Mouse (Mus musculus): ENCODE measurements around the gene Rhcg. TPM values are rescaled to one million over a fixed set of nuclear protein-coding genes. Genes with fewer than 3 reads are reported as not detected.

The Rhcg gene
- polyA plus RNA-seq, 1 experiment: 0.08 TPM

DNA sequence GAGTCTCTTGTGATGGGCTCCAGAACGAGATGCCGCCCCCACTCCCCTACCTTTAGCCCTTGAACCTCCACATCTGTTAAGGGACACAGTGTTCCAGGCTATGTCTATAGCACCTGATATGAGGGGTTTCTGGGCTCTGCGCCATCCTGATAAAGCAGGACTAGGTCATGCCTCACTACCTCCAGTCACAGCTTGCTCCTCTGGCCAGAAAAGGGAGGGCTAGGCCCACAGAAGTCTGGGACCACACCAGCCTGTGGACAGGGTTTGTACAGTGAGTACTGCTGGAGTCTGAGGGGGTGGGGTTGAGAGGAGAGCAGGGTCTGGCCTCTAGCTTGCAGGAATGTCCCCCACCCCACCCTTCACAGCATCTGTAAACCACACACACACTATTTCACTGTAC, 29.8 kb upstream of the Rhcg start:
- TF ChIP-seq GATA1 (IDR thresholded peaks at IDR 0.05; ENCODE audit: low read length) (no peak), TAL1 (IDR thresholded peaks at IDR 0.05; ENCODE audit: low read length) (no peak)
- H3K4me1 ChIP-seq (ENCODE audit: control insufficient read depth): no peaks in the 10 kb centered on the region
- H3K36me3 ChIP-seq (ENCODE audit: control insufficient read depth): no peaks in the 10 kb centered on the region
- H3K27me3 ChIP-seq (ENCODE audit: control insufficient read depth): 0 out of 2 replicates have a peak, but pooled peaks cover 2% of the 10 kb centered on the region
- H3K9me3 ChIP-seq (ENCODE audit: control insufficient read depth, low read length): no peaks in the 10 kb centered on the region
- no peak overlapping the region for H3K4me3 ChIP-seq (replicated peaks)

DNA sequence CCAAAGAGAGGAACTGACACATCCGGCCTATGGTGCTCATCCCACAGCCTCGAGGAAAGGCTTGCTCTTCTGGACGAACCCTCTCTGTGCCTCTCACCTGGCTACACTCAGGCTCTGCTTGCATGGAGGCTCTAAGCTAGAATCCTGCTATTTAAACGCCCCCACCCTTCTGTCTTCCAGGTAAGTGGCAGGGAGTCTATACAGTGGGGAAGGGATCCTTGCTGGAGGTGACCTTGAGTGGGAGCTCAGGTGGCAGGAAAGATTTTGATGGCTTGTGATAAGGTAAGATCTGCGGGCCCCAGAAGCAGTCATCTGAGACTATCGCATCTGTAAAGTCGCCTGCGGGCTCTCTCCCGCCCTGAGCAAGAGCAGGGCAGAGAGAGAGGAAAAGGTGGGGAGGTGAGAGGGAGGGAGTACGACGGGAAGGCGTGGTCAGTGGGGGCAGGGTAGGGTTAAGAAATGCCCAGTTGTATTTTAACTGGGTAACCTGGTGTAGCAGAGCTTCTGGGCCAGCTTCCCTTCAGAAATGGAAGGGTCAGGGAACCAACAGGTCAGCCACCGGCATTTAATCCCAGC, 14.4 kb upstream of the Rhcg start:
- Histone ChIP-seq H3K36me3 (ENCODE audit: control insufficient read depth) (no peaks in the 10 kb centered on the region), H3K4me1 (ENCODE audit: control insufficient read depth) (no peaks in the 10 kb centered on the region), H3K9me3 (ENCODE audit: control insufficient read depth, low read length) (no peaks in the 10 kb centered on the region), H3K4me3 (replicated peaks) (no peak overlapping the region), H3K27me3 (ENCODE audit: control insufficient read depth) (no peaks in the 10 kb centered on the region)
- TF ChIP-seq TAL1 (IDR thresholded peaks at IDR 0.05; ENCODE audit: low read length) (no peak), GATA1 (IDR thresholded peaks at IDR 0.05; ENCODE audit: low read length) (no peak)

DNA sequence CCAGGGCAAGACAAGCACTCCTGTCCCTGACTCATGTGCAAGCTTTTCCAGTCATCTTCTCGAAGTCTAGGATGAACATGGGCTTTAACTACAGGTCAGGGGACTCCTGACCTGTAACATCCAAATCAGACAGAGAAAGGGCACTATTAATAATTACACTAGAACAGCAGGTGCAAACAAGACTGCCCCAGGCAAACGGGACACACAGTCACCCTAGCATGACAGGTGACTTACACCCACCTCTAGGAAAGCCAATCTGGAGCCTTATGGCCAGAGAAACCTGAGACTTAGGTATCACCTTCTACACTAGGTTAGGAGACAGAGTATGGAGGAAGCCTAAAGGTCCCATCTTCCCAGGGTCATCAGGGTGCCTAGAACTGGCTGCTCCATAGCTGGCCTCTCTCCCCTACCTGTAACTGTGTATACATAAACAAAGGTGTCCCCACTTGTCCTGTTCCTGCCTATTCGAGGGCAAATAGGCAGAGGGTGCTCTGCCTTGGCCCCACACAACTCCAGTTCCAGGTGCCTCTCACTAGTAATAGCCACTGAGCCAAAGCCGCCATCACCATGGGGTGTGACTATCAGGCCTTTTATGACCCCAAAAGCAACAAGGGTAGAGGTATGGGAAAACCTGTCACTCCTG, 10.9 kb upstream of the Rhcg start:
- H3K4me3 ChIP-seq (replicated peaks): no peak overlapping the region
- H3K4me1 ChIP-seq (ENCODE audit: control insufficient read depth): no peaks in the 10 kb centered on the region
- no peaks in the 10 kb centered on the region for H3K36me3 ChIP-seq (ENCODE audit: control insufficient read depth)
- TF ChIP-seq GATA1 (IDR thresholded peaks at IDR 0.05; ENCODE audit: low read length) (no peak), TAL1 (IDR thresholded peaks at IDR 0.05; ENCODE audit: low read length) (no peak)
- no peaks in the 10 kb centered on the region for H3K27me3 ChIP-seq (ENCODE audit: control insufficient read depth)
- no peaks in the 10 kb centered on the region for H3K9me3 ChIP-seq (ENCODE audit: control insufficient read depth, low read length)

DNA sequence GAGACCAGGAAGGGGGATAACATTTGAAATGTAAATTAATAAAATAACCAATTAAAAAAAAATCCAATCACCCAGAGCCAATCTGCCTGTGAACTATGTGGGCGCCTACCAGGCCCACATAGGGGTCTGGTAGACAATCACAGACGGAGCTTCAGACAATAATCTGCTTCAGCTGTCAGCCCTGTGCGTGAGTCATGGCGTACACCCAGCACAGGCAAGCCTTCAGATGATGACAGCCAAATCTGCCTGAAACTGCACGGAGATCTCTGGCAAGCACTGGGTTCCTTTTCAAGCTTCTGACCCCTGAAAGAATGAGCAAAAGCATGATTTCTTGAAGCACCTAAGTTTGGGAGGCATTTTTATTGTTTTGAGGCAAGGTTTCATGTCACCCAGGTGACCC, 8.7 kb upstream of the Rhcg start:
- H3K4me3 ChIP-seq (replicated peaks): no peak overlapping the region
- no peaks in the 10 kb centered on the region for H3K9me3 ChIP-seq (ENCODE audit: control insufficient read depth, low read length)
- H3K36me3 ChIP-seq (ENCODE audit: control insufficient read depth): no peaks in the 10 kb centered on the region
- TF ChIP-seq TAL1 (IDR thresholded peaks at IDR 0.05; ENCODE audit: low read length) (no peak), GATA1 (IDR thresholded peaks at IDR 0.05; ENCODE audit: low read length) (no peak)
- H3K27me3 ChIP-seq (ENCODE audit: control insufficient read depth): no peaks in the 10 kb centered on the region
- H3K4me1 ChIP-seq (ENCODE audit: control insufficient read depth): no peaks in the 10 kb centered on the region

DNA sequence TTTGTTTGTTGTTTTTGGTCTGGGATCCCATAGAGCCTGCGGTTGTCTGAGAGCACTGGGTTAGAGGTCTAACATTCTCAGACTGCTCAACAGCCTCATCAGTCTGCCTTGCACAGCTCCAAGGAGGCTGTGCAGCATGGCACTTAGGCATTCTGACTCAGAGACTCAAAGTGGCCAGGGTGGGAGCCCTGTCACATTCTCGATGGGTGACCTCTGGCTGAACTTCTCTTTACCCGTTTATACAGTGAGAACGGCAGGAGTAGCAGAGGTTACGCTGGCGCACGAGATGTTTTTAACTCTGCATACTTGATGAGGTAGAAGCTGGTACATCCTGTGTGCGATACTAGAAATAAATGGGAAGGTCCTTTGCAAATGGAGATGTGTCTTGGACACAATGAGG, 5.6 kb upstream of the Rhcg start:
- no peak for TF ChIP-seq TAL1 (IDR thresholded peaks at IDR 0.05; ENCODE audit: low read length)
- TF ChIP-seq GATA1 (IDR thresholded peaks at IDR 0.05; ENCODE audit: low read length): no peak
- Histone ChIP-seq H3K4me3 (replicated peaks) (no peak overlapping the region), H3K27me3 (ENCODE audit: control insufficient read depth) (peaks cover 7% of the 10 kb centered on the region; the same call in 1 of the 2 replicates), H3K36me3 (ENCODE audit: control insufficient read depth) (no peaks in the 10 kb centered on the region), H3K9me3 (ENCODE audit: control insufficient read depth, low read length) (no peaks in the 10 kb centered on the region), H3K4me1 (ENCODE audit: control insufficient read depth) (no peaks in the 10 kb centered on the region)

DNA sequence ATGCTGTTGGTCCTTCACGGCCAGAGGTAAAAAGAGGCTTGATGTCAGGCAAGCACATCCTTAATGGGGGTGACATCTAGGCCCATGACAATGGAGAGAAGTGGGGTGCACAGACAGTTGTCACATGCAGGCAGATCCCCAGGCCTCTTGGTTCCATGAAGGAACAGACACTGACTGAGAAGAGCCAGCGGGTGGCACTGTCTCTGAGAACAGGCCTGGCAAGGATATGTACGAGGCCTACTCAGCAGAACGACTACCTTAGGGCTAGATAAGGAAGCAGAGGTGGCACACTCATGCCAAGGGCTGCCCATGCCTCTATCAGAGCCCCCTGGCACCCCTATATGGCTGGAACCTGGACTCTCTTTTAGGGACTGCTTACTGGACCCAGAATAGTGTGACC, 2.0 kb upstream of the Rhcg start:
- Histone ChIP-seq H3K9me3 (ENCODE audit: control insufficient read depth, low read length) (no peaks in the 10 kb centered on the region), H3K4me1 (ENCODE audit: control insufficient read depth) (no peaks in the 10 kb centered on the region), H3K36me3 (ENCODE audit: control insufficient read depth) (no peaks in the 10 kb centered on the region), H3K4me3 (replicated peaks) (no peak overlapping the region), H3K27me3 (ENCODE audit: control insufficient read depth) (peaks cover 28% of the 10 kb centered on the region)
- no peak for TF ChIP-seq TAL1 (IDR thresholded peaks at IDR 0.05; ENCODE audit: low read length)
- no peak for TF ChIP-seq GATA1 (IDR thresholded peaks at IDR 0.05; ENCODE audit: low read length)

DNA sequence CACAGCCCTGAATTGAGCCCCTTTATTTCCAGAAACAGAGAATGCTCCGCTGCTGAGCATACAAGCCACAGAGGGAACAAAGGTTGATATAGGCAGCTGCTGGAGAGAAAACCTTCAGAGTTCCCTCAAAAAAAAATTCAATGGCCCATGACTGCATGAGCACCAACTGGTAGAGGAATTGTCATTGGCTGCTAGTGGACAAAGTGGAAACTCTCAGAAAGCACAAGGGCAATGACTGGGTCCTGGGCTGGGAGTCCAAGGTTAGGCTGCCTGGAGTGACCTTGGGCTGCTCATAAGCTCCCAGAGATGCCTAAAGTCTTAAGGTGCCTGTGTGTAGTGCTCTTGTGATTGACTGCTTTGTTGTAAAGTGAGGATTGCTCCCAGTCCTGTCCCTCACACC, 1.5 kb downstream of the Rhcg start:
- H3K27me3 ChIP-seq (ENCODE audit: control insufficient read depth): peaks cover 28% of the 10 kb centered on the region
- TF ChIP-seq GATA1 (IDR thresholded peaks at IDR 0.05; ENCODE audit: low read length) (no peak), TAL1 (IDR thresholded peaks at IDR 0.05; ENCODE audit: low read length) (no peak)
- no peaks in the 10 kb centered on the region for H3K9me3 ChIP-seq (ENCODE audit: control insufficient read depth, low read length)
- no peak overlapping the region for H3K4me3 ChIP-seq (replicated peaks)
- no peaks in the 10 kb centered on the region for H3K36me3 ChIP-seq (ENCODE audit: control insufficient read depth)
- no peaks in the 10 kb centered on the region for H3K4me1 ChIP-seq (ENCODE audit: control insufficient read depth)

DNA sequence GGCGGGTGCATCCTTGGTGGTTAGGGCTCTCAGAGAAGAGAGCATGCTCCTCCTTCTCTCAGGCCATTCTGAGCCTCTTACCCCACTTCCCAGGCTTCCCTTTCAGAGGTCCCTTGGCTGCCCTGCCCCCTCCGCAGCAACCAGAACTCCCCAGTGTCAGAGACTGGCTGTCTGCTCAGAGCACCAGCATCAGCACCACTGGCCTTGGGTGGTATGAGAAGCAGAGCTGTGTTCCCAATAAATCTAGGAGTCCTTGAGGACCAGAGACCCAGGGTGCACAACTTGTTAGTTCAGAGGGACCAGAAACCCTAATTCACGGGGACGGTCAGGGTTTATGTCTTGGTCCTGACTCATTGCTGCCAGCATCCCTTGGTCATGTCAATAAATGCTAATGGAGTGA, 2.4 kb downstream of the Rhcg start:
- no peak overlapping the region for H3K4me3 ChIP-seq (replicated peaks)
- peaks cover 28% of the 10 kb centered on the region for H3K27me3 ChIP-seq (ENCODE audit: control insufficient read depth)
- no peaks in the 10 kb centered on the region for H3K9me3 ChIP-seq (ENCODE audit: control insufficient read depth, low read length)
- no peaks in the 10 kb centered on the region for H3K36me3 ChIP-seq (ENCODE audit: control insufficient read depth)
- TF ChIP-seq GATA1 (IDR thresholded peaks at IDR 0.05; ENCODE audit: low read length) (no peak), TAL1 (IDR thresholded peaks at IDR 0.05; ENCODE audit: low read length) (no peak)
- H3K4me1 ChIP-seq (ENCODE audit: control insufficient read depth): no peaks in the 10 kb centered on the region

DNA sequence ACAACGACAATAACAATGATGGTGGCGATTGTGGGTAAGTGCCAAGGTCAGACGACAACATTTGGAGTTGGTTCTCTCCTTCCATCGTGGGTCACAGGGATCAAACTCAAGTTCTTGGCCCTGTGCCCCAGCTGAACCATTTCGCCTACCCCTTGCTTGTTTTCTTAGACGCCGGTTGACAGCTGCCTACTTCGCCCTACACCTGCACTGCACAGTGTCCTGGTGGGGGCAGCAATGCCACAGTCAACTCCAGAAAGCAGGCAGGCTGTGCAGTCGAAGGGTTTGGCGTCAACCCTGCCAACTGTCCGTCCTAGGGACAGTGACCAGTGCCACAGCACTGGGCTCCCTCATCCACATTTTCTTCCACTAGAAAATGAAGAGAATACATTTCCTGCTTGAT, 4.1 kb downstream of the Rhcg start:
- TF ChIP-seq GATA1 (IDR thresholded peaks at IDR 0.05; ENCODE audit: low read length) (no peak), TAL1 (IDR thresholded peaks at IDR 0.05; ENCODE audit: low read length) (no peak)
- H3K27me3 ChIP-seq (ENCODE audit: control insufficient read depth): peaks cover 26% of the 10 kb centered on the region
- no peaks in the 10 kb centered on the region for H3K9me3 ChIP-seq (ENCODE audit: control insufficient read depth, low read length)
- no peaks in the 10 kb centered on the region for H3K4me1 ChIP-seq (ENCODE audit: control insufficient read depth)
- H3K4me3 ChIP-seq (replicated peaks): no peak overlapping the region
- no peaks in the 10 kb centered on the region for H3K36me3 ChIP-seq (ENCODE audit: control insufficient read depth)

DNA sequence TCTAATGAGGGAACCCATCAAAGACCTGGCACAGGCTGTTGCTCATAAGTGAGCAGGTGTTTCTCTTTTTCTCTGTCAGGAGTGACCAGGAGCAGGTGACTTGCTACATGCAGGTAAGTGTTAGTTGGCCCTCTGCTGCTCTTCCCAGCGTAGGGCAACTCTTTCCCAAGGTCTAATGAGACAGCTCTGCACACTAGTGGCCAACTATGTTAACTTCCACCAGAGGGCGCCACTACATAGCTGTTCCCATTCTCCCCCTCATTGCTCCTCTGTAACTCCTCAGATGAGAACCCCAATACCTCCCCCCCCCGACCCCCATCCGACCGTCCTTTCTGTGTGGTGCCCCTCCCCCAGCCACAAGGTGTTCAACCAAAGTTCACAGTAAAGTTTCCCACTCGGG, 4.7 kb downstream of the Rhcg start:
- Histone ChIP-seq H3K27me3 (ENCODE audit: control insufficient read depth) (peaks cover 26% of the 10 kb centered on the region), H3K4me3 (replicated peaks) (no peak overlapping the region), H3K4me1 (ENCODE audit: control insufficient read depth) (no peaks in the 10 kb centered on the region), H3K36me3 (ENCODE audit: control insufficient read depth) (no peaks in the 10 kb centered on the region), H3K9me3 (ENCODE audit: control insufficient read depth, low read length) (no peaks in the 10 kb centered on the region)
- TF ChIP-seq GATA1 (IDR thresholded peaks at IDR 0.05; ENCODE audit: low read length): no peak
- TF ChIP-seq TAL1 (IDR thresholded peaks at IDR 0.05; ENCODE audit: low read length): no peak

All from erythroblast, embryonic 14.5 days (primary cell).